Mouse (Mus musculus): Measurements from ENCODE around the gene Flt3l. TPM values are rescaled to one million over a fixed set of nuclear protein-coding genes. Genes with fewer than 3 reads are reported as not detected.
A peak's percentile ranks its signal among the peaks of the same experiment; 100 is the strongest.
"Not testable (repeated sequence)": the region's sequence is repeated elsewhere in the genome, so short reads cannot be mapped to it uniquely, and the experiment has no call there.

Flt3l gene
- polyA plus RNA-seq, 1 experiment from 2014 or later = 1.4 TPM

DNA sequence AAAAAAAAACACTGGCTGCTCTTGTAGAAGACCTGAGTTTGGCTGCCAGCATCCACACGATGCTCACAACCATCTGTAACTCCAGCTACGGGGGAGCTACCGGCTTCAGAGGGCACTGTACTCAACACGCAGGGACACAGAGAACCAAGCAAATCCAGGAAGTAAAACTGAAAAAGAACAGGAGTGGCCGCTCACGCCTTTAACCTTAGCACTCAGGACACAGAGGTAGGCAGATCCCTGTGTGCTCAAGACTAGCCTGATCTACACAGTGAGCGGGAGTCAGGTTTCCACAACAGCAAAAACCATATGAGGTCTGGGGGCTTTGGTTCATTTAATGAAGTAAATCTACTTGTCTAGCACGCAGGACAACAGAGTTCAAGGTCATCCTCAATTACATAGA lies 30.7 kb downstream of the Flt3l start:
- H3K27me3 ChIP-seq (ENCODE audit: low read depth, poor library complexity, severe bottlenecking) = no peaks in the 10 kb centered on the region
- no peak overlapping the region for H3K4me3 ChIP-seq
- DNase-seq (ENCODE audit: low spot score) = no peak
- peak overlapping the region; percentile 30; the same call in 1 of the 2 replicates for H3K27ac ChIP-seq
- peaks cover 29% of the 10 kb centered on the region for H3K4me1 ChIP-seq
- no peaks in the 10 kb centered on the region for H3K36me3 ChIP-seq
- WGBS = 81% methylated on average over 8 of the region's 8 CpGs
- H3K9me3 ChIP-seq (replicated peaks) = no peaks in the 10 kb centered on the region

DNA sequence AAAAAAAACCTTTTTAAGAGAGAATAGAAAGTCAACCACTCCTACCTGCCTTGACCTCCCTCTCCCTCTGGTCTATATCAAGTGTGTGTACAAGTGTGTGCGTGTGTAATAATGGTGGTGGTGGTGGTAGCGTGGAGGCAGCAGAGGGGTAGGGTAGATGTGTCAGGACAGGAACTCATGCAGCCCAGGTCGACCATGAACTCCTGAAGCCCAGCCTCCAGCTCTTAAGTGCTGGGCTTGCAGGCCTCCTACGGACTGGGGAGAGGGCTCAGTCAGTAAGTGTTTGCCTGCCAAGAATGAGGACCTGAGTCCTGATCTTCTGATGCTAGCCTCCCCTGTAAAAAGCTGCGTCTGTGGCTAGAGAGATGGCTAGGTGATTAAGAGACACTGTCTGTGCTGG lies 31.3 kb downstream of the Flt3l start:
- Histone ChIP-seq H3K27me3 (ENCODE audit: low read depth, poor library complexity, severe bottlenecking) (no peaks in the 10 kb centered on the region), H3K9me3 (replicated peaks) (no peaks in the 10 kb centered on the region), H3K4me3 (no peak overlapping the region), H3K27ac (peak overlapping the region; percentile 30; the same call in 1 of the 2 replicates), H3K36me3 (no peaks in the 10 kb centered on the region), H3K4me1 (peaks cover 29% of the 10 kb centered on the region)
- WGBS = 83% methylated on average over 5 of the region's 5 CpGs
- no peak for DNase-seq (ENCODE audit: low spot score)

DNA sequence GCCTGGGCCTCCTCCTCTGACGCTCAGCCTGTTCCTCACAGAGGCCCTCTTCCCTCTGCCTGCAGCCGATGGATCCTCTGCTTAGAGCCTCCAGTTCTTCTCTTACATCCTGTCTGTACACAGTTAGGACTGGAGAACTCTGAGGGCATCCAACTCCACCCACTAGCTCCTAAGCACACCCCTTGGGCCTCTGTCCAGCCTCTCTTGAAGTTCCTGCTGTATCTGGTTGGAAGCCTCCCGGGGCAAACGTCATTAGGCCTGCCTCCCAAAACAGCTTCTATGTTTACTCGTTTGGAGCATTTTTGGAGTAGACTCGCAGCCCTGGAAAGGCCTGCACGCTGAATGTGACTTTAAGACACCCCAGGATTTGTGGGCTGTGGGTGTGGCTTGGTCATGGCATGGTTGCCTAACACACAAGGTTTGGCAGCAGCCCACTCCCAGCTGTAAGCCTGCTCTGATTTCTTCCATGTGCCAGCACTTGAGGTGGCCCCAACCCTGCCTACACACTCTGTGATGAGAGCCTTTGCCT lies 32.5 kb downstream of the Flt3l start, which contains the start of gene Fcgrt:
Fcgrt (minus strand) TSS at position 200 of the 529 bp plus-strand sequence.
- Histone ChIP-seq H3K4me3 (peak within 1 kb of the TSS; percentile 16; the same call in 1 of the 2 replicates), H3K27me3 (ENCODE audit: low read depth, poor library complexity, severe bottlenecking) (no peaks in the 10 kb centered on the region)

DNA sequence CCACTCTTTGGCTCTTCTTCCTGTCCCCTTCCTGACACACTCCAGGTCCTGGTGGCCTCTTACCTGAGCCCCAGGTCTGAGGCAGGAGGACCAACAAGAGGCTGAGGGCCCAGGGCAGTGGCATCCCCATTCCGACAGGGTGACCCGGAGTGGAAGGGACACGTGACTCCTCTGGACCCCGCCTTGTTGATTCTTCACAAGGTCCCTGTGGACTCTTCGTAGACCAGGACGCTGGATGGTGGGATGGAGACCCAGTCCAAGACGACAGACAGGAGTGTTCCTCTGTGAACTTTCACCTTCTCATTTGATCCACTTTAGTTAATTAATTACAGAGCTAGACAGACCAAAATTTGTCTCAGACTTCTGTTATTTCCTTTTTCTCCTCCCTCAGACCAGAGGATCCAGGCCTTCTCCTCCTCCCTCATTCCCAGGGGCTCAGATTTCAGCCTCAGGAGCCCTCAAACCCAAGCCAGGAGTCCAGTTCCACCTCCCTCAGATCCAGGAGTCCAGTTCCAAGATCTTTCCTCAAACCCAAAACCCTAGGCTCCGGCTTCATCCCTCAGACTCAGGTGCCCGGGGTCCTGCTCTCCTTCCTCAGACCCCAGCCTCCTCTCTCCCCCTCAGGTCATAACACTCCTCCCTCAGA lies 33.2 kb downstream of the Flt3l start:
- no peak overlapping the region for H3K4me3 ChIP-seq
- H3K9me3 ChIP-seq (replicated peaks) = no peaks in the 10 kb centered on the region
- H3K36me3 ChIP-seq = no peaks in the 10 kb centered on the region
- peak overlapping the region; percentile 78 for H3K27ac ChIP-seq
- peaks cover 29% of the 10 kb centered on the region for H3K4me1 ChIP-seq
- H3K27me3 ChIP-seq (ENCODE audit: low read depth, poor library complexity, severe bottlenecking) = no peaks in the 10 kb centered on the region
- no peak for DNase-seq (ENCODE audit: low spot score)
- WGBS = 78% methylated on average over 9 of the region's 9 CpGs

More for the DNA sequence above, 32.5 kb downstream of the Flt3l start, which contains the start of gene Fcgrt:
- no peaks in the 10 kb centered on the region for H3K9me3 ChIP-seq (replicated peaks)
- peak within 1 kb of the TSS; percentile 78 for H3K27ac ChIP-seq
- H3K4me1 ChIP-seq = peaks cover 29% of the 10 kb centered on the region
- no peaks in the 10 kb centered on the region for H3K36me3 ChIP-seq
- 54% methylated on average over 7 of the region's 7 CpGs for WGBS
- DNase-seq (ENCODE audit: low spot score) = no peak

DNA sequence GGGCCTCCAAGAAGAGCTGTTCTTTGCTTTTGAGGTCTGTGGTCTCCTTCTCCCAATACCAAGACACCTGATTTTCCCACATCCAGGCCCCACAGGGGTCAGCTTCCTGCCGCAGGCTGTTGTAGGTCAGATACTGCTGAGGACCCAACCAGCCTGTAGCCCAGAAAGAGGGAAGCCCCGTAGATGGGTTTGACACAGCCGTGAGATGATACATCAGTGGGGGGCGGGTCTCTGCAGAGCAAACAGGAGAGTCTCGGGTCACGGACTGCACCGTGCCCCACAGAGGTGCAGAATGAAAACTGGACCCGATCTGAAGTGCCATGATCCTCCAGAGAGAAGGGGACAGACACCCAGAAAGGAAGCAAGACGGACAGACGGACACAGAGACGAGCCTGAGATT lies 33.8 kb downstream of the Flt3l start:
- no peak overlapping the region; the same call in 1 of the 2 replicates for H3K27ac ChIP-seq
- DNase-seq (ENCODE audit: low spot score) = no peak
- no peaks in the 10 kb centered on the region for H3K9me3 ChIP-seq (replicated peaks)
- peaks cover 31% of the 10 kb centered on the region for H3K4me1 ChIP-seq
- 91% methylated on average over 11 of the region's 11 CpGs for WGBS
- H3K4me3 ChIP-seq = no peak overlapping the region
- H3K36me3 ChIP-seq = no peaks in the 10 kb centered on the region
- H3K27me3 ChIP-seq (ENCODE audit: low read depth, poor library complexity, severe bottlenecking) = no peaks in the 10 kb centered on the region

DNA sequence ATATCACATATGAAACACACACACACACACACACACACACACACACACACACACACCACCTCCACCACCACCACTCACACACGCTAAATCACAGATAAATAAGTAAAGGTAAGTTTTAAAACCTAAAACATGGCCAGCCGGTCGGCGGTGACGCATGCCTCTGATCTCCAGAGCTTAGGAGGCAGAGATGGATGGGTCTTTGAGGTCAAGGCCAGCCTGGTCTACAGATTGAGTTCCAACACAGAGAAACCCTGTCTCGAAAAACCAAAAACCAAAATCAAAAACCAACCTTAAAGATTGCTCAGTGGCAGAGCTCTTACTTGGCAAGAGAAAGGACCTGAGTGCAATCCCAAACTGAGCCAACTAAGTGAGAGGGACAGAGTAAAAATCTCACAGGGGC lies 36.2 kb downstream of the Flt3l start:
- Histone ChIP-seq H3K27ac (no peak overlapping the region), H3K9me3 (replicated peaks) (no peaks in the 10 kb centered on the region), H3K4me3 (no peak overlapping the region), H3K4me1 (peaks cover 28% of the 10 kb centered on the region), H3K27me3 (ENCODE audit: low read depth, poor library complexity, severe bottlenecking) (no peaks in the 10 kb centered on the region), H3K36me3 (no peaks in the 10 kb centered on the region)
- no peak for DNase-seq (ENCODE audit: low spot score)
- WGBS = 93% methylated on average over 6 of the region's 6 CpGs

DNA sequence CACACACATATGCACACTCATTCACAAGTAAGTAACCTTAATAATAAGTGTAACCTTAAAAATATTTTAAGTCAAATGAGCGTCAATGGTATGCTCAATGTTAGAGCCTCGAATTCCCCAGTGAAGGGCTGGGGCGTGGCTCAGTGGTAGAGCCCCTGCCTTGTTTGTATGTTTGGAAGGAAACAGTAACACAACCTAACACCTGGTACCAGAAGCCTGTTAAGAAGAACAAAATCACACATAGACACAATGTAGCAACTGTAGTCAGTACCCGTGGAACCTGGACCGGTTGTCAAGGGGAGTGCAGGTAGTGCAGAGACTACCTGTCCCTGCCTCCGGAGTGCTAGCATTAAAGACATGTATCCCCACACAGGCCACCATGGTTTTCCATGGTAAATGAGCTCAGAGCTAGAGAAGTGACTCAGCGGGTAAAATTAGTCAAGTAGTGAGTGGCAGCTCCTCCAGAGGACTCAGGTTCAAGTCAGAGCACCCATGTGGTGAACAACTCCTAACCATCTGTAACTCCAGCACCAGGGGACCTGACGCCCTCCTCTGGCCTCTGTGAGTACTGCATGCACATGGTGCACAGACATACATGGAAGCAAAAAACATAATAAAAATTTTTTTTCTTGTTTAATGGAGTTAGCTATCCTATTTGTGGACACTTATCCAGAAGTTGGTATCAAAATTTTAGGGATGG lies 37.5 kb downstream of the Flt3l start:
- H3K27ac ChIP-seq = no peak overlapping the region
- H3K27me3 ChIP-seq (ENCODE audit: low read depth, poor library complexity, severe bottlenecking) = no peaks in the 10 kb centered on the region
- H3K9me3 ChIP-seq (replicated peaks) = no peaks in the 10 kb centered on the region
- H3K4me1 ChIP-seq = peaks cover 33% of the 10 kb centered on the region
- no peak overlapping the region for H3K4me3 ChIP-seq
- no peak for DNase-seq (ENCODE audit: low spot score)
- WGBS = 89% methylated on average over 8 of the region's 8 CpGs
- no peaks in the 10 kb centered on the region for H3K36me3 ChIP-seq

DNA sequence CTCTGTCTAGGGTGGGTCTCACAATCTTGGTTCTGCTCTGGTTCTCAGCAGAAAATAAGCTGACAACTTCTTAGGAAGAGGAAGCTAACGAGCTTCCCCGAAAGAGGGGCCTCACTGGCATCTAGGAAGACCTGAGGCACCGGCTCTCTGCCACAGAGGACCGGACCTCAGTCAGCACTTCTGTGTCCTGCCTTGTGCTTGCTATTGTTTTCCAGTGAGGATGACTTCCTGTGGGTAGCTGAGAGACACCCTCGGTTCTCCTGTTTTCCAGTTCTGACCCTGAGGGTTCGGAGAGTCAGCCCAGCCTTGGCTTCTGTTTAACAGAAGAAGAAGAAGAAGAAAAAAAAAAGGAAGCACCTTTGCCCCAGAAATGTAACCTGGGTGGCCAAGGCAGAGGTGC lies 38.8 kb downstream of the Flt3l start:
- 74% methylated on average over 6 of the region's 6 CpGs for WGBS
- no peak for DNase-seq (ENCODE audit: low spot score)
- H3K27ac ChIP-seq = no peak overlapping the region
- H3K36me3 ChIP-seq = no peaks in the 10 kb centered on the region
- no peak overlapping the region for H3K4me3 ChIP-seq
- H3K9me3 ChIP-seq (replicated peaks) = no peaks in the 10 kb centered on the region
- H3K27me3 ChIP-seq (ENCODE audit: low read depth, poor library complexity, severe bottlenecking) = no peaks in the 10 kb centered on the region
- H3K4me1 ChIP-seq = peaks cover 34% of the 10 kb centered on the region

DNA sequence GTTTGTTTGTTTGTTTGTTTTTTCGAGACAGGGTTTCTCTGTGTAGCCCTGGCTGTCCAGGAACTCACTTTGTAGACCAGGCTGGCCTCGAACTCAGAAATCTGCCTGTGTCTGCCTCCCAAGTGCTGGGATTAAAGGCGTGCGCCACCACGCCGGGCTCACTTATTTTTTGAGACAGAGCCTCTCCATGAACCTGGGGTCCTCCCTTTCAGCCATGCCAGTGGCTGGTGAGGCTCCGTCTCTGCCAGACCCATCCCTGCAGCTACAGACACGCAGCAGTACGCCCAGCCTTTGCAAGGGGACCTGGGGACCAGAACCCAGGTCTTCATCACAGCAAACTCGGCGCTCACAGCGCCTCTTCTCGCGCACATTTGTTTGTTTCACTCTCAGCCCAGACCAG lies 40.3 kb downstream of the Flt3l start:
- not testable (repeated sequence) for H3K36me3 ChIP-seq; H3K27me3 ChIP-seq (ENCODE audit: low read depth, poor library complexity, severe bottlenecking); H3K9me3 ChIP-seq (replicated peaks); DNase-seq (ENCODE audit: low spot score); H3K4me3 ChIP-seq; H3K27ac ChIP-seq
- H3K4me1 ChIP-seq = peaks cover 43% of the 10 kb centered on the region
- WGBS = 97% methylated on average over 14 of the region's 14 CpGs

DNA sequence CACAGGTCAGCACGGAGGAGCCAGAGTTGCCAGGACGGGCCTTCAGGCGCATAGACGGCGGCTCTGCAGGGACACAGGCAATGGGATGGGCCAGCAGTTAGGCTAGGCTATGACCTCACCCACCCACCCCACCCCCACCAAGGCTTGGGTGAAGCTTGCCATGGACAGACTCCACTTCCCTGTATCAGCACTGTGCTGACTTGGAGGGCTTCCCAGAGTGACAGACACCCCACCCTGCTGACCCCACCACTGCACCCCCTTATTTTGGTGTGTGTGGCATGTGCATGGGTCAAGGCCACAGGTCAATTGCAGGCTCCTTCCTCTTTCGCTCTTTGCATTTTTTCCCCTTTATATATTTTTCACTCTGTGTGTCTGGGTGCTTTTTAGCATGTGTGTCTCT lies 40.9 kb downstream of the Flt3l start:
- Histone ChIP-seq H3K4me3 (no peak overlapping the region), H3K4me1 (peaks cover 49% of the 10 kb centered on the region), H3K27ac (peak overlapping the region; percentile 91), H3K27me3 (ENCODE audit: low read depth, poor library complexity, severe bottlenecking) (no peaks in the 10 kb centered on the region), H3K36me3 (peaks cover 3% of the 10 kb centered on the region), H3K9me3 (replicated peaks) (no peaks in the 10 kb centered on the region)
- 78% methylated on average over 6 of the region's 6 CpGs for WGBS
- no peak for DNase-seq (ENCODE audit: low spot score)

DNA sequence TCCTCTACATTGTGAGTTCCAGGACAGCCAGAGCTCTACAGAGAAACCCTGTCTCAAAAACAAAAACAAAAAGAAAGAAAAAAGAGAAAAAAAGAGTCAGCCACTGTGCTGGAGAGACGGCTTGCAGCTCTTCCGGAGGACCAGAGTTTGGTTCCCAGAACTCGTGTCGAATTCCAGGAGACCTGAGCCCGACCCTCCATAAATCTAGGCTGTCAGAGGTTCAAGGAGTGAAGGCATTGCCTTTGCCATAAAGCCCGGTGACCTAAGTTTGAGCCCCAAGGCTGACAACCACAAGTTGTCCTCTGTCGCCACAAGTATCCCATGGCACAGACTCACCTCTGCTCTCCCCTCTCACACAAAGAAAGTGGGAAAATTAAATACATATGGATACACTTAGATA lies 42.1 kb downstream of the Flt3l start:
- WGBS = 6% methylated on average over 7 of the region's 7 CpGs
- H3K4me1 ChIP-seq = peaks cover 51% of the 10 kb centered on the region
- H3K9me3 ChIP-seq (replicated peaks) = no peaks in the 10 kb centered on the region
- DNase-seq (ENCODE audit: low spot score) = peak; percentile 69
- H3K27me3 ChIP-seq (ENCODE audit: low read depth, poor library complexity, severe bottlenecking) = no peaks in the 10 kb centered on the region
- peak overlapping the region; percentile 29 for H3K4me3 ChIP-seq
- H3K27ac ChIP-seq = peak overlapping the region; percentile 91
- peaks cover 11% of the 10 kb centered on the region for H3K36me3 ChIP-seq

DNA sequence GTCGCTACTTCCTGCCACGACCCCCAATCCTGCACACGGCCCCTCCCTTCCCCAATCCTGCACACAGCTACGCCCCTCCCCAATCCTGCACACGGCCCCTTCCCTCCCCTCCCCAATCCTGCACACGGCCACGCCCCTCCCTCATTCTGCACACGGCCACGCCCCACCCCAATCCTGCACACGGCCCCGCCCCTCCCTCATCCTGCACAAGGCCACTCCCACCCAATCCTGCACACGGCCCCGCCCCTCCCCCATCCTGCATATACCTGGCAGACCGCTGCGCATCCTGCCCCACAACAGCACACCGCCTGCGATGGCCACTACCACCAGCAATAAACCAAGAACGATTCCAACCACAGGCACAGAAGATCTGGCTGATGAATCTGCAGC lies 42.7 kb downstream of the Flt3l start:
- peak; percentile 81 for DNase-seq (ENCODE audit: low spot score)
- Histone ChIP-seq H3K36me3 (peaks cover 16% of the 10 kb centered on the region), H3K4me1 (peaks cover 51% of the 10 kb centered on the region), H3K27ac (peak overlapping the region; percentile 91), H3K4me3 (peak overlapping the region; percentile 29), H3K9me3 (replicated peaks) (no peaks in the 10 kb centered on the region), H3K27me3 (ENCODE audit: low read depth, poor library complexity, severe bottlenecking) (no peaks in the 10 kb centered on the region)
- WGBS = 20% methylated on average over 18 of the region's 18 CpGs

DNA sequence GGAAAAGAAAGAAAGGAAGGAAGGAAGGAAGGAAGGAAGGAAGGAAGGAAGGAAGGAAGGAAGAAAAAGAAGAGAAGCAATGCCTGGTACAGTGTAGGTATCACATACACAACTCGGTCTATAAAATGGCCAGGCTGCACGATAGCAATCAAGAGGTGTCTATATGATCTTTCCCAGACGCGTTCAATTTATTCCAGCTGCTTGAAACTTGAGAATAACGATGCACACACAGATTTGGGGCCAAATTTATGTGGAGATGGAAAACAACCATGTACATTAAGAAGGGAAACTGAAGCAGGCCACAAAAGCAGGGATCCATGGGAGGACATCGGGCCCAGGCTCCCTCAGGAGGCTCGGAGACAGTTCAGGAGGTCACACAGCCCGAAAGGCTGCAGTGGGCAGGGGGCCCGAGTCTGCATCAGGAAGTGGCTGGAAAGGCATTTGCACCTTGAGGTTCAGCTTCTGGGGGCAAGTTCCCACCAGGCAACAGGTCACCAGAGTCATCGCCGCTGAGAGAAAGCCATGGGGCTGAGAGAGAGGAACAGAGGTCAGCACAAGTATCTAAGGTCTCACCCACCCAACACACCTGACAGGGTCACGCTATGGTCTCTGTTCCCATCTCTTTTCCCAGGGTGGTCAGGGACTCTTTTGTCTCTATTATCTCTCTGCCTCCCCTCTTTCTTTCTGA lies 43.3 kb downstream of the Flt3l start:
- peak overlapping the region; percentile 91 for H3K27ac ChIP-seq
- H3K4me3 ChIP-seq = peak overlapping the region; percentile 29
- no peaks in the 10 kb centered on the region for H3K27me3 ChIP-seq (ENCODE audit: low read depth, poor library complexity, severe bottlenecking)
- 24% methylated on average over 12 of the region's 12 CpGs for WGBS
- peaks cover 51% of the 10 kb centered on the region for H3K4me1 ChIP-seq
- DNase-seq (ENCODE audit: low spot score) = peak; percentile 66
- peaks cover 21% of the 10 kb centered on the region for H3K36me3 ChIP-seq
- H3K9me3 ChIP-seq (replicated peaks) = no peaks in the 10 kb centered on the region
